Mouse (Mus musculus) cerebellum, adult 9-10 months (tissue): ENCODE data around the gene Gm21992.
"Not testable (repeated sequence)": the region's sequence is repeated elsewhere in the genome, so short reads cannot be mapped to it uniquely, and the experiment has no call there.

ENCODE experiments used
- DNase-seq: peaks from one replicate; pipeline ENCODE4 v3.0.0; 2022

Gm21992 gene

GRCm38 (mm10) chr19:4812334-4812949 lies 1.0 kb upstream of the Gm21992 start:
- DNase-seq, result not testable (repeated sequence)

GRCm38 (mm10) chr19:4811909-4812242 lies 464 bp upstream of the Gm21992 start:
- DNase-seq, result no peak

GRCm38 (mm10) chr19:4810746-4811062 lies 708 bp downstream of the Gm21992 start:
- DNase-seq, result no peak

DNA sequence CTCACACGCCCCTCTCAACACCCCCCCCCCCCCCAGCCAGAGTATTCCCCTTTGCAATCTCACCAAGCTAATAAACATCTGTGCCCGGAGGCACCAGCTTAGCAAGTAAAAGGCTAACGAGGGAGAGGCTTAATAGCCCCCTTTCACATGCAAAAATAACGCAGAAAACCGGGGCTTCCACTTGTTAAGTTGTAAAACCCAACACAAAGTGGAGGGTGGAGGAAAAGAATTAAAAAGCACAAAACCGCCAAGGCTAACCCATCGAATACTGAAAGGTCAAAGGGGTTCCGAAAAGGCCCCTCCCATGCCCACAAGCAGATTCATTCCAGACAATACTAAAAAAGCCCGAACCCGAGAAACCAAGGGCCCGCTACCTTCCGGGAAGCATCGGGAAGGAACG lies 1.1 kb downstream of the Gm21992 start:
- DNase-seq, result no peak

DNA sequence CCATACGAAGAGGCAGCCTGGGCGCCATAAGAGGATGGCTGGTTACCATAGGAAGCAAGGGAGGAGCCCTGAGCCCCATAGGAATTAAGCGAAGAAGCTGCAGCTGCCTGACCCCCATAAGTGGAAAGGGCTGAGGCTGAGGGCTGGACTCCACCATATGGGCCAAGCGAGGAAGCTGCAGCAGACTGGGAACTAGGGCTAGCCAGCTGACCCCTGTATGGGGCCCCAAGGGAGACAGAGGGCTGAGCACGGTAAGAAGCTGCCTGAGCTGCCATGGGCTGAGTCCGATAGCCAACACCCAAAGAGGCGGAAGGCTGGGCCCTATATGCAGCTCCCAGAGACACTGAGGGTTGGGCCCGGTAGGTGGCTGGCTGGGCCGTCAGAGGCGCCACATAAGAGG lies 8.1 kb downstream of the Gm21992 start:
- DNase-seq, result no peak

GRCm38 (mm10) chr19:4802691-4803091 lies 8.7 kb downstream of the Gm21992 start:
- peak; percentile 65 for DNase-seq

- DNase-seq, result no peak
Observed at GRCm38 (mm10) chr19:4799083-4799482, 12.3 kb downstream of the Gm21992 start.

- DNase-seq, result no peak
Observed at GRCm38 (mm10) chr19:4797846-4798245, 13.6 kb downstream of the Gm21992 start.

GRCm38 (mm10) chr19:4795929-4796328 lies 15.5 kb downstream of the Gm21992 start:
- no peak for DNase-seq

DNA sequence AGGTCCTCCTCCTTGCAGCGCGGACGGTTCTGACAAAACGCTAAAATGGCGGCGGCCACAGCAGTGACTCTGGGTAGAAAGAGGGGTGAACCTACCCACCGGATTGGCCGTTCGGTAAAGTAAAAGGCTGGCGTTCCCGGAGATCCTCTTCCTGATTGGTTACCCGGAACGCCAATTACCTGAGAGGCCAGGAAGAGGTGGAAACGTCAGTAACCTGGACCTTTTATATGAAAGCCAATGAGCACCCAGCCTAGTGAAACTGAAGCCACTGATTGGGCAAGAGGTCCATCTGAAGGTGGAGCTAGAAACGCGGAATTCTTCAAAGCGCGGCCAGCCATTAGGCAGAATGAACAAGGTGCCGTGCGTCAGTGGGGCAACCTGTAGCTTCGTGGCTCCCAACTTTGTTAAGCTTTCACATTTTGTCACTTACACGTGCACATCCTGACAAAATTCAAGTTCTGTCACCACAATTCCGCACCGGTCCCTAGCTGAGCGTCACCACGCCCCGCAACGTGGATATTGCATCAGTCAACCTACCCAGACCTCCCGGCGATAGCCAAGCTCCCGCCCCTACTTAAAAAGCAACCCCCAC lies 17.5 kb downstream of the Gm21992 start, which contains the start of gene Rbm4:
Rbm4 (minus strand) TSS at position 71 of the 592 bp plus-strand sequence.
- peak; percentile 99 for DNase-seq

DNA sequence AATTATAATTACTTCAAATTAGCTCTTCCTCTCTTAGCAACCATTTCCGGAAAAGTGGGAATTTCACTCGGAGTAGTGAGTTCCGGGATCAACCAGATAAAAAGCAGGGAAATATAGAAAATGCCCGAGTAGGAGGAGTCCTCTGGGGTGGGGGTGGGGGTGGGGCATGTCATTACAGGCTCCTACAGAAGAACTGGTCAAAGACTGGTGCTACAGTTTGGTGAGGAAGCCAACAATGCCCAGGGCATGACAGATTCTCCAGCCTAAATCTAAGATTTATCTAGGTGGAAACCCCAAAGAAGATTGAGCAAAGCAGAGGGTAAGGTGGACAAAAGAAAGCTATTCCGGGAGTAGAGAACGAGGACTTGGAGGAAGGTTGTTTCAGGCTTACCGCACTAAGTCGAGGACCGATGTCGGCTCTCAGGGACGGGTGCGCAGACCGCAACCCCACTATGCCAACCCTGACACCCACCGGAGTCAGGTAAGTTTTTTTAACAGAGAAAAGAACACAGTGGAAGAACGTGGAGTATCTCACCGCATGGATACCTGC lies 18.1 kb downstream of the Gm21992 start:
- DNase-seq, result no peak

- DNase-seq, result no peak
Observed at GRCm38 (mm10) chr19:4786313-4786712, 25.1 kb downstream of the Gm21992 start.

DNA sequence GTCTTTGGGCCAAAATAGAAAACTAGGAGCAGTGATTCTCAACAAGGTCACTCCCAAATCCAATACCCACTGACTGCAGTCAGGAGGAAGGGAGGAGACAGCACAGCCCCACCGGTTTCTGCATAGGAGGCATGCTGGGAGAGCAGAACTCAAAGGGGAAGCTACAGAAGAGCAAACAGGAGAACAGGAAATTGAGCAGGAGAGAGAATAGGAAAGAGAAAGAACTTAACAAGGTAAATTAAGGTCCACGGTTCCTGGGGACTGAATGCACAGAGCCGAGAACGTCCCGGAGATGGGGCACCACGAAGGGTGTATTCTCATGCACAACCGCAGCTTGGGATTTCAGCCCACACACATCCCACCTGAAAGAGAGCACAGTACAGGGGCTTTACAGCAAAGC lies 26.2 kb downstream of the Gm21992 start:
- DNase-seq, result no peak

- DNase-seq, result no peak
Observed at GRCm38 (mm10) chr19:4782891-4783290, 28.5 kb downstream of the Gm21992 start.

- no peak for DNase-seq
Observed at GRCm38 (mm10) chr19:4772785-4773184, 38.6 kb downstream of the Gm21992 start.

DNA sequence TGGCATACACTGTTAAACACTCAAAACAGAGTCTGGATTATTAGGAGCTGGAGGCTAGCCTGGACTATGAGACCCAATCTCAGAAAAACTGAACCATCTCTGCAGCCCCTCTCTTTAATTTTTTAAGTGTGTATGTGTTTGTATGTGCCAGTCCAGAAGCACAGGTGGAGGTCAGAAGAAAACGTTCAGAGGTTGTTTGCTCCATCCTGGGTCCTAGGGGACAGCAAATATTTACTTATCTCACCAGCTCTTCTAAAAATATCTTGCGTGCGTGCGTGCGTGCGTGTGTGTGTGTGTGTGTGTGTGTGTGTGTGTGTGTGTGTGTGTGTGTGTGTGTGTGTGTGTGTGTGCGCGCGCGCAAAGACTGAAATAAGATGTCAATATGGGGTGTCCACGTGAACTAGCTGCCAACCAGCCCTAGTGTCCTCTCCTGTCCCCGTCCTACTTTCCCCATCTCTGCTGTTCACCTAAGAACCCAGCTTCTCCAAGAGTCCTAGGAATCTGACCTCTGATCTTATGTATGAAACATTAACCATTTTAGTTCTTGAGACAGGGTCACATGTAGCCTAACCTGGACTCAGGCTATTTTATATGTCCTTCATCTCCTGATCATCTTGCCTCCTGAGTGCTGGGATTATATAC lies 43.8 kb downstream of the Gm21992 start:
- DNase-seq, result no peak

DNA sequence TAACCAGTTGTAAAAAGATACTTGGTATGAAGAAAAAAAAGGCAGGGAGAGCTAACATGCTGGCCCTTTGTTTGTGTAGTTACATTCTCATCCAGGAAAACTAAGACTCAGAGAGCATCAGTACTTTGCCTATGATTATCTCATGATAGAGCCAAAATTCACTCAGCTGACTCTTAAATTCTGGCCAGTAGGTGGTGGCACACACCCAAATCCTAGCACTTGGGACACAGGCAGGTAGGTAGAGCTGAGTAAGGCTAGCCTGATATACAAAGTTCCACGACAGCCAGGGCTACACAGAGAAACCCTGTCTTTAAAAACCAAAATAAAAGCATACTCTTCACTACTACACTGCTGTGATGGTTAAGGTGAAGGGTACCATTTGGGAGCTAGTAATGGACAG lies 48.5 kb downstream of the Gm21992 start:
- DNase-seq, result peak; percentile 73

GRCm38 (mm10) chr19:4760544-4760943 lies 50.9 kb downstream of the Gm21992 start:
- not testable (repeated sequence) for DNase-seq

GRCm38 (mm10) chr19:4756921-4757320 lies 54.5 kb downstream of the Gm21992 start:
- DNase-seq, result peak; percentile 62

DNA sequence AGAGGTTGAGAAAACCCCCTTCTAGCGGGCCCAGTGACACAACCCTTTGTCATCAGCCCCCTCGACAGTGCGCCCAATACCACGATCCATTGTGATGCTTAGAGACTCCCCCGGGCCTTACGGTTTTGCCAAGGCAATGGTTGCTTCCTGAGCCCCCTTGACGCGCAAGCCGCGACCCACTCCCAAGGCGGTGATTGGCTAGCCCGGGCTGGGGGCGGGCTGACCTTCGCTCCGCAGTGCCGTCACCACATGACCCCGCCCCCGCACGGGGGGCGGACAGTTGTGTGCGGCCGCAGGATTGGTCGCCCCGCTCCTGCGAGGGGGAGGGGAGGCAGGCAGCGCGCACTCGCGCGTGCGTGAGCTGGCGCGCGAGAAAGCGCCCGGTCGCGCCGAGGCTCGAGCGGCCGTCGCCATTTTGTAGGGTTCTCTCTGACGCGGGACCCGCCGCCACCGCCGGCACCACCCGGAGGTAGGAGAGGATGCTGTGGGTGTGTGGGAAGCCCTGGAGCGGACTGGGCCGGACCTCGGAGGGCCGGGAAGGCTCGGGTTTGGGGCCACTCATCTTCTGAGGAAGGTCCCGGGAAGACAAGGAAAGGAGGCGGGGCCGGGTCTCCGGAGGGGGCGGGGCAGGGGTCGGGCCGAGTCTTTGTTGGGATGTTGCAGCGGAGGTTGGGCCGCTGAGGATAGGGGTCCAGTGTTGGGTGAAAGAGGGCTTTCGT lies 55.1 kb downstream of the Gm21992 start, which contains the start of gene Rbm4b:
Rbm4b (plus strand) TSS at position 305 of the 719 bp plus-strand sequence.
- peak; percentile 96 for DNase-seq

DNA sequence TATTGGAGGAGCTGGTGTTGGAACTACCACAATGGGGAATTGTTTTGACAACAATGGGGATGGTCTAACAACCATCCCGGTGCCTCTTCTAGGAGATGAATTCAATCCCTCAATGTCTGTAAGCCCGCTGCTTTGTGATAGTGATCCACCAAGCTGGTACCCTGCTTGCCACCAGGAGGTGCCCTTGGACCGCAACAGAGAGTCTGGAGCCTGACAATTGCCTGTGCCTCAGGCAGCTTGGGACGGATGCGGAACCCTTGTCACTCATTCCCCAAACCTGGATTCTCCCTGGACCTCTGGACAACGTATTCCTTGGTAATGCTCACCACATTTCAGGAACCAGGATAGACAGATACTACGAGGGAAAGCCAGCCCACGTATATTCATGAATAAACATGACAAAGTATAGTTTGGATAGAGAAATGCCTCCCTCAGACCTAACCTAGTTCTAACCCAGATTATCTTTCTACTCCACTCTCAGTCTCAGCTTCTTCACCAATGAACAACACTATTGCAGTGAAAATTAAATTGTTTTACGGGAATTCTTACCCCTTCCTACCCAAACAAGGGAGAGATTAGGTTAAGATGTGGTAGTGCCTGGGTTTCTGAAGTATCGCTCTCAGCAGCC lies 55.7 kb downstream of the Gm21992 start:
- DNase-seq, result peak; percentile 95

- DNase-seq, result peak; percentile 62
Observed at GRCm38 (mm10) chr19:4749975-4750374, 61.4 kb downstream of the Gm21992 start.

GRCm38 (mm10) chr19:4748493-4748892 lies 62.9 kb downstream of the Gm21992 start:
- no peak for DNase-seq
